Mouse (Mus musculus) embryonic fibroblast, embryonic 13.5 days (primary cell): ENCODE results near the gene 1700018F24Rik.
"Not testable (repeated sequence)": the region's sequence is repeated elsewhere in the genome, so short reads cannot be mapped to it uniquely, and the experiment has no call there.

ENCODE experiments used
- CTCF ChIP-seq: IDR thresholded peaks from 2 replicates; pipeline ENCODE4 v1.5.1; 2011; ENCODE audit warnings: mild to moderate bottlenecking, control low read depth, low read length, moderate library complexity, borderline replicate concordance; ENCODE audit not compliant: insufficient read depth
- POLR2A ChIP-seq: IDR thresholded peaks from 2 replicates; pipeline ENCODE4 v1.6.1; 2011; ENCODE audit warnings: low read depth, mild to moderate bottlenecking, control low read depth, low read length, moderate library complexity

- not testable (repeated sequence) for TF ChIP-seq POLR2A, CTCF
Measured at GRCm38 (mm10) chr5:145020712-145021111, 22.1 kb upstream of the 1700018F24Rik start.
